Mouse (Mus musculus) liver (tissue): Measurements from ENCODE around the gene Rpl18.

Experiments used
- DNase-seq: peaks from one replicate; pipeline ENCODE4 v3.0.0-alpha.2; 2020; ENCODE audit warnings: mixed read lengths

Gene Rpl18

GRCm38 (mm10) chr7:45715090-45715708 is at the start of gene Rpl18:
Rpl18 (plus strand) TSS chr7:45715457.
- DNase-seq = peak; percentile 97

GRCm38 (mm10) chr7:45666161-45666560 is 49.1 kb upstream of the Rpl18 start, which contains the start of gene Fut2:
Fut2 (minus strand) TSS chr7:45666394.
- DNase-seq = no peak

- no peak for DNase-seq
These were observed 47.5 kb upstream of the Rpl18 start for GRCm38 (mm10) chr7:45667761-45668160.

GRCm38 (mm10) chr7:45668921-45669320 is 46.3 kb upstream of the Rpl18 start:
- no peak for DNase-seq

- no peak for DNase-seq
These were observed 37.5 kb upstream of the Rpl18 start for GRCm38 (mm10) chr7:45677627-45678295.

GRCm38 (mm10) chr7:45678513-45678912 is 36.7 kb upstream of the Rpl18 start:
- DNase-seq = no peak

- DNase-seq = no peak
These were observed 35.2 kb upstream of the Rpl18 start for GRCm38 (mm10) chr7:45679966-45680621.

GRCm38 (mm10) chr7:45681046-45681736 is 34.1 kb upstream of the Rpl18 start:
- no peak for DNase-seq

GRCm38 (mm10) chr7:45682144-45683126 is 32.8 kb upstream of the Rpl18 start:
- DNase-seq = peak; percentile 88

GRCm38 (mm10) chr7:45683396-45684050 is 31.7 kb upstream of the Rpl18 start, which contains the start of gene Ntn5:
Ntn5 (plus strand) TSS chr7:45684022.
- no peak for DNase-seq

GRCm38 (mm10) chr7:45685811-45686210 is 29.4 kb upstream of the Rpl18 start:
- no peak for DNase-seq

- no peak for DNase-seq
These were observed 28.4 kb upstream of the Rpl18 start for GRCm38 (mm10) chr7:45686841-45687240.

- no peak for DNase-seq
These were observed 26.2 kb upstream of the Rpl18 start for GRCm38 (mm10) chr7:45689099-45689498.

GRCm38 (mm10) chr7:45689800-45690199 is 25.5 kb upstream of the Rpl18 start:
- no peak for DNase-seq

- DNase-seq = no peak
These were observed 22.9 kb upstream of the Rpl18 start for GRCm38 (mm10) chr7:45692364-45692763.

- no peak for DNase-seq
These were observed 21.2 kb upstream of the Rpl18 start, which contains the start of gene Sec1 for GRCm38 (mm10) chr7:45693921-45694591. Sec1 (minus strand) TSS chr7:45694402.

- no peak for DNase-seq
These were observed 20.2 kb upstream of the Rpl18 start for GRCm38 (mm10) chr7:45695098-45695497.

GRCm38 (mm10) chr7:45697894-45698293 is 17.4 kb upstream of the Rpl18 start:
- no peak for DNase-seq

GRCm38 (mm10) chr7:45699523-45700141 is 15.6 kb upstream of the Rpl18 start, which contains the start of gene Car11:
Car11 (plus strand) TSS chr7:45699843.
- DNase-seq = no peak
